Mouse (Mus musculus) hindbrain, embryonic 11.5 days (tissue): ENCODE data around the gene Disc1. TPM values are rescaled to one million over a fixed set of nuclear protein-coding genes. Genes with fewer than 3 reads are reported as not detected.

Source experiments
- ATAC-seq: fragments of 200-750 bp; cut with Nextera tagmentation; 2 replicates; pipeline ENCODE4 v1.8.0; 2017; ENCODE audit warnings: mild to moderate bottlenecking, moderate TSS enrichment, moderate library complexity; ENCODE audit not compliant: low FRiP score
- DNase-seq: peaks from one replicate; pipeline ENCODE4 v3.0.0-alpha.2; 2015; ENCODE audit warnings: low spot score
- H3K27ac ChIP-seq: fragments of 300-500 bp; sonication (generic); 2 replicates; pipeline ENCODE4 v1.5.1; 2014; ENCODE audit warnings: mild to moderate bottlenecking, low read depth, low read length
- H3K27me3 ChIP-seq: fragments of 300-500 bp; sonication (generic); 2 replicates; pipeline ENCODE4 v1.6.1; 2014; ENCODE audit warnings: mild to moderate bottlenecking, low read length, moderate library complexity, mixed read lengths; ENCODE audit not compliant: control insufficient read depth, insufficient read depth
- H3K36me3 ChIP-seq: fragments of 300-500 bp; sonication (generic); 2 replicates; pipeline ENCODE4 v1.6.1; 2014; ENCODE audit warnings: mild to moderate bottlenecking, low read length, moderate library complexity, mixed read lengths; ENCODE audit not compliant: control insufficient read depth, insufficient read depth
- H3K4me1 ChIP-seq: fragments of 300-500 bp; sonication (generic); replicated peaks from 2 replicates; pipeline ENCODE4 v1.6.1; 2014; ENCODE audit warnings: low read length, mixed read lengths; ENCODE audit not compliant: control insufficient read depth, insufficient read depth
- H3K4me2 ChIP-seq: fragments of 300-500 bp; sonication (generic); replicated peaks from 2 replicates; pipeline ENCODE4 v1.6.1; 2014; ENCODE audit warnings: mild to moderate bottlenecking, low read depth, low read length
- H3K4me3 ChIP-seq: fragments of 300-500 bp; sonication (generic); 2 replicates; pipeline ENCODE4 v1.5.1; 2014; ENCODE audit warnings: low read depth, low read length
- H3K9ac ChIP-seq: fragments of 300-500 bp; sonication (generic); 2 replicates; pipeline ENCODE4 v1.6.1; 2014; ENCODE audit warnings: low read depth, low read length
- H3K9me3 ChIP-seq: fragments of 300-500 bp; sonication (generic); 2 replicates; pipeline ENCODE4 v1.6.1; 2016; ENCODE audit warnings: low read length; ENCODE audit not compliant: control insufficient read depth
- WGBS: fragments of 180-500 bp; shearing (Covaris S2); extraction: QIAGEN DNeasy Blood & Tissue Kit; methylation state at CpG from one replicate; pipeline ENCODE4 v1.1.7; 2014; 5-methylcytosine and 5-hydroxymethylcytosine counted together
- polyA plus RNA-seq: library from polyadenylated mRNA; unstranded; fragments of >200 nt; fragmentation: Nextera tagmentation; extraction: Ambion mirVana; gene quantifications from 2 replicates; pipeline ENCODE4 v1.2.1, GENCODE M21; 2014

The Disc1 gene
- polyA plus RNA-seq, 1 experiment from 2014 or later: 1.6 TPM

GRCm38 (mm10) chr8:125279892-125280291, 225.9 kb downstream of the Disc1 start:
- H3K9me3 ChIP-seq: no peaks in the 10 kb centered on the region
- H3K4me1 ChIP-seq: peaks cover 3% of the 10 kb centered on the region; the same call in 1 of the 2 replicates
- H3K27me3 ChIP-seq: peaks cover 4% of the 10 kb centered on the region; the same call in 1 of the 2 replicates
- no peaks in the 10 kb centered on the region for H3K36me3 ChIP-seq
- no peak overlapping the region for H3K9ac ChIP-seq
- 70% methylated on average over 4 of the region's 4 CpGs for WGBS
- H3K4me2 ChIP-seq: no peak overlapping the region
- H3K27ac ChIP-seq: no peak overlapping the region
- H3K4me3 ChIP-seq: no peak overlapping the region
- ATAC-seq (no peak), DNase-seq (no peak)

- no peak overlapping the region for H3K4me2 ChIP-seq
- peaks cover 4% of the 10 kb centered on the region; the same call in 1 of the 2 replicates for H3K27me3 ChIP-seq
- DNase-seq (no peak), ATAC-seq (no peak)
- no peak overlapping the region for H3K9ac ChIP-seq
- no peaks in the 10 kb centered on the region for H3K9me3 ChIP-seq
- H3K4me3 ChIP-seq: no peak overlapping the region
- WGBS: 60% methylated on average over 7 of the region's 7 CpGs
- H3K27ac ChIP-seq: no peak overlapping the region
- H3K4me1 ChIP-seq: no peaks in the 10 kb centered on the region
- H3K36me3 ChIP-seq: no peaks in the 10 kb centered on the region
Measured at GRCm38 (mm10) chr8:125282531-125282930, 228.5 kb downstream of the Disc1 start.

- no peak for DNase-seq
- H3K4me1 ChIP-seq: no peaks in the 10 kb centered on the region
- H3K27me3 ChIP-seq: 0 out of 2 replicates have a peak, but pooled peaks cover under 1% of the 10 kb centered on the region
- no peak overlapping the region for H3K4me3 ChIP-seq
- 62% methylated on average over 6 of the region's 6 CpGs for WGBS
- H3K9me3 ChIP-seq: no peaks in the 10 kb centered on the region
- ATAC-seq: no peak
- no peak overlapping the region for H3K9ac ChIP-seq
- no peak overlapping the region for H3K27ac ChIP-seq
- no peaks in the 10 kb centered on the region for H3K36me3 ChIP-seq
- no peak overlapping the region for H3K4me2 ChIP-seq
Measured at GRCm38 (mm10) chr8:125283542-125283941, 229.5 kb downstream of the Disc1 start.

DNA sequence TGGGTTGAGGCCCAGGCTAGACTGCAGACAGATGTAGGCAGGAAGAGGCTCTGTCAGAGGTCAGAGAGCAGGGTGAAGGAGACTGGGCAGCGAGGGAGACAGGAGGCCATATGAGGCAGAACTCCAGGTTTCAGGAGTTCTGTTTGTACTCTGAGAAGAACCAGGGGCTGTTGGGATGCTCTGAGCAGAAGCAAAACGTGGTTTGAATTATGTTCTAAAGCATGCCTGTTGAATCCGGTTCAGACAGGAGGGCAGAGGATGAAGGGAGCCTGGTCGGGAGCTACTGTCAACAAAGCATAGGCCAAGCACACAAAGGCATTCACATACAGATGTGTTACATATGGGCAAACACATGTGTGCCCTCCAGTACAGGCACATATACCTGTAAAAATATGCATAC, 230.9 kb downstream of the Disc1 start:
- H3K36me3 ChIP-seq: no peaks in the 10 kb centered on the region
- H3K4me1 ChIP-seq: no peaks in the 10 kb centered on the region
- ATAC-seq: no peak
- H3K4me2 ChIP-seq: no peak overlapping the region
- H3K9me3 ChIP-seq: no peaks in the 10 kb centered on the region
- 66% methylated on average over 4 of the region's 4 CpGs for WGBS
- H3K9ac ChIP-seq: no peak overlapping the region
- no peaks in the 10 kb centered on the region for H3K27me3 ChIP-seq
- no peak for DNase-seq
- H3K27ac ChIP-seq: no peak overlapping the region
- no peak overlapping the region for H3K4me3 ChIP-seq

DNA sequence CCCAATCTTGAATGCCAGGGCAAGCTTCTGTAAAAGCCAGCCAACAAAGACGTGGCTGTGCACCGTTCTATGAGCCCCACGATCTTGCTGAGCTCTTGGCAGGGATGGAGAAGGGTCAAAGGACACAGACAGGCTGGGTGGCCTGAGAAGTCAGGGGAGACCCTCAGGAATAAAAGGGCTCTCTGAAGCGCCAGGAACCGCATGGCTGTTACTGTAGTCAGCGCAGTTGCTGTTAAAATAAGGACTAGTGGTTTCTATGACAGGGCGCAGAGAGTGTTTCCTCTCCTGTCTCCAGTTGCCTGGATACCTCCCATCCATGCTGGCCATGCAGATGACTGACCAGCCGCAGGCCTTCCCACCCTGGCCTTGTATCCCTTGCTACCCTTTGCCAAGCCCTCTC, 231.4 kb downstream of the Disc1 start:
- Histone ChIP-seq H3K9ac (no peak overlapping the region), H3K27me3 (no peaks in the 10 kb centered on the region), H3K36me3 (no peaks in the 10 kb centered on the region), H3K4me2 (no peak overlapping the region), H3K4me3 (no peak overlapping the region), H3K9me3 (no peaks in the 10 kb centered on the region), H3K4me1 (no peaks in the 10 kb centered on the region), H3K27ac (no peak overlapping the region)
- no peak for ATAC-seq
- DNase-seq: no peak
- 72% methylated on average over 8 of the region's 8 CpGs for WGBS

DNA sequence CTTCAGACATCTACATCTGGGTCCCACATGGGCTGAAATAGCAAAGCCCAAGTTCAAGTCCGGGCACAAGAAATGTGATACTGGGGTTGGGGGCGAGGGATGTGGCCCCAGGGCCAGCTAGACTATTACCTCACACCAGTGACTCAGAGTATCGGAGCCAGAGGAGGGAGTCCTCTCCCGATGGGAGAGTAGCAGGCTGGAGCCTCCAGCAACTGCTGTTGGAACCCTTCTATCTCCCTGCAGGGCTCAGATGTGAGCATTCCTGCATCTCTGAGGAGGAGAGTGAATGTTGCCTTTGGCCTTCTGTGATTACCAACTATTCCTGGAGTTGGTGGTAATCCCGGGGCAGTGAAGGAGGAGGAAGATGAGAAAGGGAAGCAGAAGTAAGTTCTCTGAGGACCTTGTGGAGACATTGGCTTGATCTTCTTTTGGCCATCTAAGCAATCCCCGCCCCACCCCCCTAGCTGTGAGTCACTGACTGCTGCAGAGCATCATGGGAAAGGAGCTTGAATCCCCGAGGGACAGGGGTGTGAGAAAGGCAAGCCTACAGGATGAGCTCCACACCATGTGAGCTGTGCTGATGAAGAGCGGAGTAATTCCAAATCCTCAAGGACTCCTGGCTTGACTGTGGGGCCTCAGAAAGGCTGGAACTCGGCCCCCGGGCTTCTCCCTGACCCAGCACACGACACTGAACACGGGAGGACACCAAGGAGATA, 232.1 kb downstream of the Disc1 start:
- peak; percentile 34 for DNase-seq
- Histone ChIP-seq H3K36me3 (no peaks in the 10 kb centered on the region), H3K27me3 (no peaks in the 10 kb centered on the region), H3K4me3 (no peak overlapping the region), H3K27ac (no peak overlapping the region), H3K9ac (no peak overlapping the region), H3K9me3 (no peaks in the 10 kb centered on the region), H3K4me2 (no peak overlapping the region), H3K4me1 (no peaks in the 10 kb centered on the region)
- no peak for ATAC-seq
- WGBS: 77% methylated on average over 12 of the region's 12 CpGs

DNA sequence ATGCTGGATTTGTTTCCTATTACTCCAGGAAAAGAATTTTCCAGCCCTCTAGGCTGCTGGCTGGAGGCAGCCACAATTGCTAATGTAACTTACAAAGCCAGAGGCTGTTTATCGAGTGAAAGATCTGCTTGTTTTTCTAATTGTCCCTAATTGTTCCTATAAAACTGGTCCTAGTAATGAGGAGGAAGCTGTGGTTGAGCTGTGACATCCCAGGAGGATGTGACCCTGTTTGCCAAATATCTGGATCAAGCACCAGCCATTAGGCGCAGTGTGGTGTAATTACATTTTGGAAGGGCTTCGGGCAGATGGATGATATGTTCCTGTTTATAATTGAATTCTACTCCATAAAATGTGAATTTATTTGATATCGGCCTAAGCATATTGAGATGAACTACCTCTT, 233.3 kb downstream of the Disc1 start:
- H3K36me3 ChIP-seq: no peaks in the 10 kb centered on the region
- H3K27ac ChIP-seq: no peak overlapping the region
- no peak overlapping the region for H3K9ac ChIP-seq
- H3K4me2 ChIP-seq: no peak overlapping the region
- no peak overlapping the region for H3K4me3 ChIP-seq
- H3K27me3 ChIP-seq: no peaks in the 10 kb centered on the region
- WGBS: 89% methylated on average over 4 of the region's 4 CpGs
- H3K4me1 ChIP-seq: no peaks in the 10 kb centered on the region
- ATAC-seq: no peak
- no peaks in the 10 kb centered on the region for H3K9me3 ChIP-seq
- no peak for DNase-seq

DNA sequence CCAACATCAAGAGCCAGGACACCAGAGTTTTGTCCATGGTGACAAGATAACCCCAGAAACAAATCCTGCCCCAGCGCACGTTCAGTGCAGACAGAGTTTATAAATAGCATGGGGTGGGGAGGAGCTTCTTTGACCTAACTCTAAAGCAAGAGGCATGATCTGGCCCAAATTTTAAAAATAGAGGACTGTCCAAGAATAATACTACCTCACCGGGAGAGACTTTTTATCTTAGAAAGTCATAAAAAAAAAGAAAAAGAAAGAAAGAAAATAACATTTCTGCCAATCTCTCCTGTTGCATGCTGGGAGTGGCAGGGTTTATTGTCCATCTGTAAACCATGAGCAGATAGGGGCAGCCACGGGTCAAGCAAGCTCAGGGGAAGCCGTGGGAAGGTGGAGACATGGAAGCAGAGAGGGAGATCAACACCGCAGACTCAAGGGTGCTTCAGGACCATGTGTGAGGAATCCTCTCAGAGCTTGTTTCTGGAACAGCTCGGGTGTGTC, 233.9 kb downstream of the Disc1 start:
- no peaks in the 10 kb centered on the region for H3K4me1 ChIP-seq
- no peak overlapping the region for H3K27ac ChIP-seq
- no peaks in the 10 kb centered on the region for H3K36me3 ChIP-seq
- WGBS: 73% methylated on average over 7 of the region's 7 CpGs
- no peak overlapping the region for H3K9ac ChIP-seq
- H3K4me2 ChIP-seq: no peak overlapping the region
- no peaks in the 10 kb centered on the region for H3K9me3 ChIP-seq
- no peak overlapping the region for H3K4me3 ChIP-seq
- no peak for DNase-seq
- no peak for ATAC-seq
- no peaks in the 10 kb centered on the region for H3K27me3 ChIP-seq

DNA sequence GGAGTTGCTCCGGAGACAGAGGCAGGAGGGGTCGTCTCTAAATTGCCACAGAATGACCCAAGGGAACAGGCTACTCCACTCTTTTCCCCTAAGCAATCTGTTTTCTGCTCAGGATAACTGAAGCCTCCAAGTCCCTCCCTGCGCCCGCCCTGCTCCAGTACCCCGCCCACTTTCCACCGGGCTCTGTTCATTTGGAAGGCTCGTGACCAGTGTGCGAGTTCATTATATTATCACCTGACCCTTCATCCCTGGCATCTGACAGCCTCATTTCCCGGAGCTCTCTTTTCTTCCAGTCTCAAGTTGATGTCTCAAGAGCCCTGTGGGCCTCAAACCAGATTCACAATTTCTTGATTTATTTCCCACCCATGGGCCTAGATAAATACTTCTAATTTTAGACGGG, 237.5 kb downstream of the Disc1 start:
- H3K4me1 ChIP-seq: no peaks in the 10 kb centered on the region
- 71% methylated on average over 10 of the region's 10 CpGs for WGBS
- no peak overlapping the region for H3K4me2 ChIP-seq

More for the DNA sequence above, 237.5 kb downstream of the Disc1 start:
- Histone ChIP-seq H3K4me3 (no peak overlapping the region), H3K27ac (no peak overlapping the region), H3K9me3 (no peaks in the 10 kb centered on the region), H3K9ac (no peak overlapping the region), H3K27me3 (no peaks in the 10 kb centered on the region), H3K36me3 (no peaks in the 10 kb centered on the region)
- DNase-seq: no peak
- no peak for ATAC-seq
